16 mouse cellular contexts compared by ENCODE assay signal in the genomic region with DNA sequence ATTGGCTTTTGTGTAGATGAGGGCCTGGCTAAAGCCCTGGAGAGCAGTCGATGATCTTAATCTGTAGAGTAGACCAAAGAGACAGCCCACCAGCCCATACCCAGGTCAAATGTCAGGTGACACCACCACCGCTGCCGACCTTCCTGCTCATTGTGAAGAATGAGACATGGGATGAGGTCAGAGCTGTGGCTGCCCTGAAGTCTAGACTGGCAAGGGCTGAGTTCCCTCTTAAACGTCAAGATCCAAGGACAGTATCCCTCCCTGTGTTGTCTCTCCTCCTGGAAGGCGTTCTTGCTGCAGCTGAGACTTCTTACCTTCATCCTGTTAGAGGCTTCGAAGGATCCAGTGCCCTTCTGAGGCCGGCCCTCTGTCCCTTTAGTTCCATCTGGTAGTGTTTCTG. TPM values are rescaled to one million over a fixed set of nuclear protein-coding genes. Genes with fewer than 3 reads are reported as not detected.
DNase-seq lines count a peak whose midpoint lies in the region; ATAC-seq and TF ChIP-seq lines count a peak whose summit lies in the region.
"Had no signal": no experiment of that assay in that cellular context is flagged by ENCODE, and none has a peak within 500 bp of the region (broad histone marks: within the 10 kb centered on the region; RNA-seq: fewer than 3 reads in every experiment).

No protein-coding gene starts in this region.

- DNase-seq in heart, embryonic 10.5 days (ENCODE audit: low spot score), result no peak
- DNase-seq in heart, adult 18-20 months, result no peak
- no peak for DNase-seq in heart, postnatal 0 days (ENCODE audit: low spot score)
- DNase-seq in heart, postnatal 10 days, result no peak
- DNase-seq in Muller cell, postnatal 12 days (ENCODE audit: inconsistent ontology term), result no peak
- DNase-seq: cerebellum, adult 9-11 months; thymus, postnatal 14 days had no signal

- H3K36me3 ChIP-seq in heart, embryonic 10.5 days, result peaks cover 12% of the 10 kb centered on the region
- H3K36me3 ChIP-seq in heart, postnatal 0 days (replicated peaks; ENCODE audit: control insufficient read depth, insufficient read depth, low read length), result no peaks in the 10 kb centered on the region
- H3K36me3 ChIP-seq in megakaryocyte, embryonic 14.5 days (replicated peaks; ENCODE audit: low read length), result peaks cover 59% of the 10 kb centered on the region
- H3K36me3 ChIP-seq: intestine, embryonic 15.5 days; neural tube, embryonic 15.5 days had no signal

- no peak overlapping the region for H3K4me3 ChIP-seq in heart, embryonic 10.5 days
- H3K4me3 ChIP-seq in heart, postnatal 0 days (ENCODE audit: low read depth, low read length), result no peak overlapping the region
- H3K4me3 ChIP-seq in megakaryocyte, embryonic 14.5 days (replicated peaks), result peak overlapping the region; percentile 30
- H3K4me3 ChIP-seq: embryonic facial prominence, embryonic 13.5 days; intestine, embryonic 15.5 days; limb, embryonic 12.5 days; neural tube, embryonic 15.5 days had no signal

- no peak overlapping the region for H3K4me2 ChIP-seq in heart, postnatal 0 days (ENCODE audit: low read depth, low read length)
- H3K4me2 ChIP-seq: embryonic facial prominence, embryonic 13.5 days; hindbrain, embryonic 14.5 days; intestine, embryonic 15.5 days; limb, embryonic 12.5 days; neural tube, embryonic 15.5 days had no signal

- no peak for ATAC-seq in heart, postnatal 0 days (ENCODE audit: insufficient read depth, low read depth)
- ATAC-seq in megakaryocyte, adult 5-6 weeks (ENCODE audit: poor library complexity, severe bottlenecking), result no peak
- ATAC-seq: intestine, embryonic 15.5 days had no signal

- no peak for TF ChIP-seq CTCF in heart, postnatal 0 days (IDR thresholded peaks at IDR 0.05; ENCODE audit: low read depth)

- peaks cover 79% of the 10 kb centered on the region for H3K4me1 ChIP-seq in heart, embryonic 10.5 days
- peaks cover 59% of the 10 kb centered on the region for H3K4me1 ChIP-seq in heart, postnatal 0 days (ENCODE audit: control insufficient read depth, insufficient read depth)
- peaks cover 93% of the 10 kb centered on the region for H3K4me1 ChIP-seq in megakaryocyte, embryonic 14.5 days

- H3K9ac ChIP-seq in heart, postnatal 0 days (replicated peaks; ENCODE audit: low read depth, low read length), result no peak overlapping the region
- H3K9ac ChIP-seq: embryonic facial prominence, embryonic 13.5 days; hindbrain, embryonic 14.5 days; intestine, embryonic 15.5 days; limb, embryonic 12.5 days; liver, embryonic 14.5 days; neural tube, embryonic 15.5 days had no signal

- intact Hi-C loops in heart, postnatal 10 days (cut with DNase I), result no loop called here

- H3K9me3 ChIP-seq in heart, embryonic 10.5 days, result no peaks in the 10 kb centered on the region
- no peaks in the 10 kb centered on the region for H3K9me3 ChIP-seq in heart, postnatal 0 days (replicated peaks; ENCODE audit: control insufficient read depth, low read length)
- H3K9me3 ChIP-seq in megakaryocyte, embryonic 14.5 days, result no peaks in the 10 kb centered on the region
- H3K9me3 ChIP-seq: intestine, embryonic 15.5 days; limb, embryonic 12.5 days; neural tube, embryonic 15.5 days had no signal

- TF ChIP-seq EP300 in heart, postnatal 0 days (IDR thresholded peaks at IDR 0.05; ENCODE audit: low read depth), result no peak

- peak overlapping the region; percentile 77 for H3K27ac ChIP-seq in heart, embryonic 10.5 days
- H3K27ac ChIP-seq in heart, postnatal 0 days (ENCODE audit: low read depth), result peak overlapping the region; percentile 58
- H3K27ac ChIP-seq: embryonic facial prominence, embryonic 13.5 days; intestine, embryonic 15.5 days; limb, embryonic 12.5 days; liver, embryonic 14.5 days had no signal

- 63% methylated on average over 7 of the region's 7 CpGs for WGBS in heart, embryonic 10.5 days
- 54% methylated on average over 7 of the region's 7 CpGs for WGBS in heart, postnatal 0 days

- H3K27me3 ChIP-seq in heart, embryonic 10.5 days (ENCODE audit: insufficient read depth, poor library complexity, severe bottlenecking), result no peaks in the 10 kb centered on the region
- no peaks in the 10 kb centered on the region for H3K27me3 ChIP-seq in heart, postnatal 0 days (ENCODE audit: control insufficient read depth, insufficient read depth, low read length)
- peaks cover 7% of the 10 kb centered on the region for H3K27me3 ChIP-seq in megakaryocyte, embryonic 14.5 days (replicated peaks)
- H3K27me3 ChIP-seq: embryonic facial prominence, embryonic 13.5 days; intestine, embryonic 15.5 days; limb, embryonic 12.5 days; neural tube, embryonic 15.5 days had no signal

RNA-seq across cellular contexts. Expression of a gene that starts 6.9 kb away (rescaled TPM):
- polyA plus RNA-seq in heart, embryonic 10.5 days (2016; fragmentation: Nextera tagmentation; extraction: Ambion mirVana), result 32.8 and 35.3 TPM in 2 replicates
- total RNA-seq in heart, adult 18-20 months (2021), result 10 to 100 TPM; 18.9 to 20.4 TPM
- total RNA-seq in heart, postnatal 0 days (2014; rRNA removed; ENCODE audit: low replicate concordance), result 51.1 and 77.3 TPM in 2 replicates
- 27.7 and 29.2 TPM in 2 replicates for polyA plus RNA-seq in heart, postnatal 0 days (2015; fragmentation: Nextera tagmentation; extraction: Ambion mirVana)
- total RNA-seq in heart, postnatal 10 days (2021), result 10 to 100 TPM; 32.5 to 36.5 TPM
- 37.1 and 38.7 TPM in 2 replicates for polyA plus RNA-seq in megakaryocyte, embryonic 14.5 days (2012; ENCODE audit: insufficient read depth, low replicate concordance)
- total RNA-seq in megakaryocyte, adult 5-6 weeks (2015), result 5.7 and 8.5 TPM in 2 replicates
- 6.2 and 7.1 TPM in 2 replicates for total RNA-seq in megakaryocyte, adult 5-6 weeks (2017)

RNA-seq across cellular contexts. Expression of a gene that starts 48.3 kb away (rescaled TPM):
- polyA plus RNA-seq in heart, embryonic 10.5 days (2016; fragmentation: Nextera tagmentation; extraction: Ambion mirVana), result 0.37 and 1.3 TPM in 2 replicates
- total RNA-seq in heart, adult 18-20 months (2021), result under 1 TPM; 0.27 to 0.62 TPM
- not detected in 2 replicates for total RNA-seq in heart, postnatal 0 days (2014; rRNA removed; ENCODE audit: low replicate concordance)
- polyA plus RNA-seq in heart, postnatal 0 days (2015; fragmentation: Nextera tagmentation; extraction: Ambion mirVana), result 0.23 and 0.26 TPM in 2 replicates
- under 1 TPM; 0.25 to 0.62 TPM for total RNA-seq in heart, postnatal 10 days (2021)
- polyA plus RNA-seq in megakaryocyte, embryonic 14.5 days (2012; ENCODE audit: insufficient read depth, low replicate concordance), result 15.3 and 26.3 TPM in 2 replicates
- total RNA-seq in megakaryocyte, adult 5-6 weeks (2015), result 0.80 and 1.2 TPM in 2 replicates
- 0.44 TPM in 1 of 2 replicates, not detected in the other for total RNA-seq in megakaryocyte, adult 5-6 weeks (2017)
- polyA plus RNA-seq: C2C12 had no signal
